Mouse (Mus musculus): ENCODE results near the gene Dlg2. TPM values are rescaled to one million over a fixed set of nuclear protein-coding genes. Genes with fewer than 3 reads are reported as not detected.

Dlg2 gene
- polyA plus RNA-seq, 1 experiment, result 38.6 TPM

GRCm38 (mm10) chr7:92125886-92126285 lies 1649.4 kb downstream of the Dlg2 start:
- peak; percentile 89 for DNase-seq (ENCODE audit: low read depth)

GRCm38 (mm10) chr7:92134301-92134700 lies 1657.8 kb downstream of the Dlg2 start:
- TF ChIP-seq POLR2A (IDR thresholded peaks at IDR 0.05; ENCODE audit: borderline replicate concordance, extremely low read depth, insufficient read depth, insufficient read length, poor library complexity, severe bottlenecking) (no peak), CTCF (IDR thresholded peaks at IDR 0.05; ENCODE audit: borderline replicate concordance, extremely low read depth, insufficient read depth, insufficient read length) (no peak)
- DNase-seq (ENCODE audit: low read depth), result no peak

More at GRCm38 (mm10) chr7:92125886-92126285, 1649.4 kb downstream of the Dlg2 start:
- TF ChIP-seq CTCF (IDR thresholded peaks at IDR 0.05; ENCODE audit: borderline replicate concordance, extremely low read depth, insufficient read depth, insufficient read length) (no peak), POLR2A (IDR thresholded peaks at IDR 0.05; ENCODE audit: borderline replicate concordance, extremely low read depth, insufficient read depth, insufficient read length, poor library complexity, severe bottlenecking) (no peak)

- DNase-seq (ENCODE audit: low read depth), result no peak
- TF ChIP-seq POLR2A (IDR thresholded peaks at IDR 0.05; ENCODE audit: borderline replicate concordance, extremely low read depth, insufficient read depth, insufficient read length, poor library complexity, severe bottlenecking) (no peak), CTCF (IDR thresholded peaks at IDR 0.05; ENCODE audit: borderline replicate concordance, extremely low read depth, insufficient read depth, insufficient read length) (no peak)
Measured at GRCm38 (mm10) chr7:92135624-92136023, 1659.2 kb downstream of the Dlg2 start.

- no peak for TF ChIP-seq CTCF (IDR thresholded peaks at IDR 0.05; ENCODE audit: borderline replicate concordance, extremely low read depth, insufficient read depth, insufficient read length)
- no peak for TF ChIP-seq POLR2A (IDR thresholded peaks at IDR 0.05; ENCODE audit: borderline replicate concordance, extremely low read depth, insufficient read depth, insufficient read length, poor library complexity, severe bottlenecking)
- peak; percentile 49 for DNase-seq (ENCODE audit: low read depth)
Measured at GRCm38 (mm10) chr7:92140051-92140817, 1663.8 kb downstream of the Dlg2 start.

- TF ChIP-seq POLR2A (IDR thresholded peaks at IDR 0.05; ENCODE audit: borderline replicate concordance, extremely low read depth, insufficient read depth, insufficient read length, poor library complexity, severe bottlenecking), result no peak
- no peak for TF ChIP-seq CTCF (IDR thresholded peaks at IDR 0.05; ENCODE audit: borderline replicate concordance, extremely low read depth, insufficient read depth, insufficient read length)
- DNase-seq (ENCODE audit: low read depth), result no peak
Measured at GRCm38 (mm10) chr7:92147499-92147898, 1671.0 kb downstream of the Dlg2 start.

GRCm38 (mm10) chr7:92150768-92151167 lies 1674.3 kb downstream of the Dlg2 start:
- no peak for DNase-seq (ENCODE audit: low read depth)
- TF ChIP-seq POLR2A (IDR thresholded peaks at IDR 0.05; ENCODE audit: borderline replicate concordance, extremely low read depth, insufficient read depth, insufficient read length, poor library complexity, severe bottlenecking) (no peak), CTCF (IDR thresholded peaks at IDR 0.05; ENCODE audit: borderline replicate concordance, extremely low read depth, insufficient read depth, insufficient read length) (no peak)

- peak; percentile 46 for DNase-seq (ENCODE audit: low read depth)
- TF ChIP-seq CTCF (IDR thresholded peaks at IDR 0.05; ENCODE audit: borderline replicate concordance, extremely low read depth, insufficient read depth, insufficient read length) (no peak), POLR2A (IDR thresholded peaks at IDR 0.05; ENCODE audit: borderline replicate concordance, extremely low read depth, insufficient read depth, insufficient read length, poor library complexity, severe bottlenecking) (no peak)
Measured at GRCm38 (mm10) chr7:92154603-92155002, 1678.1 kb downstream of the Dlg2 start.

- TF ChIP-seq CTCF (IDR thresholded peaks at IDR 0.05; ENCODE audit: borderline replicate concordance, extremely low read depth, insufficient read depth, insufficient read length), result no peak
- no peak for TF ChIP-seq POLR2A (IDR thresholded peaks at IDR 0.05; ENCODE audit: borderline replicate concordance, extremely low read depth, insufficient read depth, insufficient read length, poor library complexity, severe bottlenecking)
Measured at GRCm38 (mm10) chr7:92163150-92163549, 1686.7 kb downstream of the Dlg2 start.

GRCm38 (mm10) chr7:92164316-92164715 lies 1687.8 kb downstream of the Dlg2 start:
- DNase-seq (ENCODE audit: low read depth), result no peak
- no peak for TF ChIP-seq POLR2A (IDR thresholded peaks at IDR 0.05; ENCODE audit: borderline replicate concordance, extremely low read depth, insufficient read depth, insufficient read length, poor library complexity, severe bottlenecking)

More at GRCm38 (mm10) chr7:92163150-92163549, 1686.7 kb downstream of the Dlg2 start:
- DNase-seq (ENCODE audit: low read depth), result no peak

- no peak for DNase-seq (ENCODE audit: low read depth)
- TF ChIP-seq POLR2A (IDR thresholded peaks at IDR 0.05; ENCODE audit: borderline replicate concordance, extremely low read depth, insufficient read depth, insufficient read length, poor library complexity, severe bottlenecking) (no peak), CTCF (IDR thresholded peaks at IDR 0.05; ENCODE audit: borderline replicate concordance, extremely low read depth, insufficient read depth, insufficient read length) (no peak)
Measured at GRCm38 (mm10) chr7:92164875-92165518, 1688.5 kb downstream of the Dlg2 start.

- DNase-seq (ENCODE audit: low read depth), result no peak
- TF ChIP-seq POLR2A (IDR thresholded peaks at IDR 0.05; ENCODE audit: borderline replicate concordance, extremely low read depth, insufficient read depth, insufficient read length, poor library complexity, severe bottlenecking), result no peak
Measured at GRCm38 (mm10) chr7:92180029-92180428, 1703.6 kb downstream of the Dlg2 start.

Data from brain, embryonic 14.5 days (tissue).